Mouse (Mus musculus) left cerebral cortex, adult 9 months (tissue): ENCODE results near the gene Gm43518.

Experiments
- DNase-seq, 2 experiments: peaks; one replicate each; pipeline ENCODE4 v3.0.0; 2022; ENCODE audit warnings: low spot score in 2 of 2

Gm43518 gene

GRCm38 (mm10) chr5:123933556-123933955, 6.3 kb downstream of the Gm43518 start:
- DNase-seq = no peak

- no peak for DNase-seq
Measured at GRCm38 (mm10) chr5:123933957-123934591, 6.9 kb downstream of the Gm43518 start.

- DNase-seq = no peak
Measured at GRCm38 (mm10) chr5:123935931-123936330, 8.7 kb downstream of the Gm43518 start.

- DNase-seq = no peak
Measured at GRCm38 (mm10) chr5:123938479-123938878, 11.3 kb downstream of the Gm43518 start.

GRCm38 (mm10) chr5:123946546-123946945, 19.3 kb downstream of the Gm43518 start:
- no peak for DNase-seq

- peak in 1 of 2 experiments; percentile 33 for DNase-seq
Measured at GRCm38 (mm10) chr5:123947041-123947761, 20.0 kb downstream of the Gm43518 start.

GRCm38 (mm10) chr5:123952365-123953045, 25.3 kb downstream of the Gm43518 start:
- DNase-seq = peak in 1 of 2 experiments; percentile 46

GRCm38 (mm10) chr5:123957213-123957612, 30.0 kb downstream of the Gm43518 start:
- DNase-seq = no peak

- DNase-seq = no peak
Measured at GRCm38 (mm10) chr5:123959018-123959417, 31.8 kb downstream of the Gm43518 start.

GRCm38 (mm10) chr5:123960129-123960528, 32.9 kb downstream of the Gm43518 start:
- no peak for DNase-seq

GRCm38 (mm10) chr5:123961046-123961445, 33.8 kb downstream of the Gm43518 start:
- no peak for DNase-seq

GRCm38 (mm10) chr5:123964208-123964607, 37.0 kb downstream of the Gm43518 start:
- DNase-seq = no peak

GRCm38 (mm10) chr5:123966759-123967158, 39.5 kb downstream of the Gm43518 start:
- DNase-seq = no peak

- no peak for DNase-seq
Measured at GRCm38 (mm10) chr5:123968468-123968867, 41.2 kb downstream of the Gm43518 start.

- no peak for DNase-seq
Measured at GRCm38 (mm10) chr5:123969216-123969615, 42.0 kb downstream of the Gm43518 start.

- DNase-seq = no peak
Measured at GRCm38 (mm10) chr5:123970576-123970975, 43.4 kb downstream of the Gm43518 start.

GRCm38 (mm10) chr5:123972453-123972852, 45.2 kb downstream of the Gm43518 start:
- no peak for DNase-seq

- DNase-seq = peak in 1 of 2 experiments; percentile 56
Measured at GRCm38 (mm10) chr5:123973299-123974178, 46.3 kb downstream of the Gm43518 start, which contains the start of gene Hip1r. Gene Hip1r, plus strand, starts transcription at chr5:123973628.

- no peak for DNase-seq
Measured at GRCm38 (mm10) chr5:123974179-123974485, 46.9 kb downstream of the Gm43518 start.

GRCm38 (mm10) chr5:123974616-123975111, 47.4 kb downstream of the Gm43518 start:
- no peak for DNase-seq

GRCm38 (mm10) chr5:123975668-123976180, 48.5 kb downstream of the Gm43518 start:
- no peak for DNase-seq
